Mouse (Mus musculus) hindbrain, embryonic 10.5 days (tissue): ENCODE measurements around the gene Hsd17b1. TPM values are rescaled to one million over a fixed set of nuclear protein-coding genes. Genes with fewer than 3 reads are reported as not detected.

Experiments used
- DNase-seq: peaks from one replicate; pipeline ENCODE4 v3.0.0-alpha.2; 2017; ENCODE audit warnings: low spot score
- H3K27ac ChIP-seq: fragments of 300-500 bp; sonication (generic); 2 replicates; pipeline ENCODE4 v1.5.1; 2016; ENCODE audit warnings: mild to moderate bottlenecking, moderate library complexity
- H3K27me3 ChIP-seq: fragments of 300-500 bp; sonication (generic); 2 replicates; pipeline ENCODE4 v1.6.1; 2016; ENCODE audit warnings: mild to moderate bottlenecking; ENCODE audit not compliant: poor library complexity, insufficient read depth, severe bottlenecking
- H3K36me3 ChIP-seq: fragments of 300-500 bp; sonication (generic); 2 replicates; pipeline ENCODE4 v1.6.1; 2016; ENCODE audit warnings: mild to moderate bottlenecking, moderate library complexity
- H3K4me1 ChIP-seq: fragments of 300-500 bp; sonication (generic); replicated peaks from 2 replicates; pipeline ENCODE4 v1.6.1; 2016; ENCODE audit warnings: mild to moderate bottlenecking
- H3K4me3 ChIP-seq: fragments of 300-500 bp; sonication (generic); 2 replicates; pipeline ENCODE4 v1.5.1; 2016; ENCODE audit warnings: mild to moderate bottlenecking, moderate library complexity
- H3K9me3 ChIP-seq: fragments of 300-500 bp; sonication (generic); 2 replicates; pipeline ENCODE4 v1.6.1; 2016; ENCODE audit warnings: mild to moderate bottlenecking, moderate library complexity
- WGBS: fragments of 180-500 bp; shearing (Covaris S2); methylation state at CpG from one replicate; pipeline ENCODE4 v1.1.7; 2016; 5-methylcytosine and 5-hydroxymethylcytosine counted together
- polyA plus RNA-seq: library from polyadenylated mRNA; unstranded; fragments of >200 nt; fragmentation: Nextera tagmentation; extraction: Ambion mirVana; gene quantifications from 2 replicates; pipeline ENCODE4 v1.2.1, GENCODE M21; 2016

The Hsd17b1 gene
- polyA plus RNA-seq, 1 experiment from 2014 or later = 0.14 TPM

GRCm38 (mm10) chr11:101081659-101082058 is 3.4 kb downstream of the Hsd17b1 start:
- WGBS = 8% methylated on average over 10 of the region's 10 CpGs
- Histone ChIP-seq H3K4me1 (peaks cover 52% of the 10 kb centered on the region), H3K9me3 (no peaks in the 10 kb centered on the region), H3K36me3 (peaks cover 26% of the 10 kb centered on the region), H3K27me3 (peaks cover 52% of the 10 kb centered on the region), H3K27ac (peak overlapping the region; percentile 91), H3K4me3 (peak overlapping the region; percentile 87)
- DNase-seq = no peak

- peaks cover 57% of the 10 kb centered on the region for H3K4me1 ChIP-seq
- DNase-seq = peak; percentile 96
- WGBS = under 1% methylated on average over 51 of the region's 51 CpGs
- H3K27ac ChIP-seq = peak within 1 kb of the TSS; percentile 91
- peak within 1 kb of the TSS; percentile 87 for H3K4me3 ChIP-seq
- no peaks in the 10 kb centered on the region for H3K9me3 ChIP-seq
- peaks cover 19% of the 10 kb centered on the region for H3K36me3 ChIP-seq
- peaks cover 44% of the 10 kb centered on the region for H3K27me3 ChIP-seq
Observed at GRCm38 (mm10) chr11:101082208-101083082, 4.2 kb downstream of the Hsd17b1 start, which contains the start of gene Coasy. Gene Coasy (plus strand): TSS chr11:101082565.

- DNase-seq = no peak
- no peaks in the 10 kb centered on the region for H3K9me3 ChIP-seq
- 36% methylated on average over 19 of the region's 19 CpGs for WGBS
- H3K4me3 ChIP-seq = peak overlapping the region; percentile 87
- peaks cover 37% of the 10 kb centered on the region for H3K27me3 ChIP-seq
- peaks cover 19% of the 10 kb centered on the region for H3K36me3 ChIP-seq
- peak overlapping the region; percentile 91 for H3K27ac ChIP-seq
- H3K4me1 ChIP-seq = peaks cover 64% of the 10 kb centered on the region
Observed at GRCm38 (mm10) chr11:101083083-101083697, 5.0 kb downstream of the Hsd17b1 start.

- H3K36me3 ChIP-seq = peaks cover 29% of the 10 kb centered on the region
- no peaks in the 10 kb centered on the region for H3K9me3 ChIP-seq
- peaks cover 70% of the 10 kb centered on the region for H3K4me1 ChIP-seq
- 81% methylated on average over 14 of the region's 14 CpGs for WGBS
- H3K4me3 ChIP-seq = peak overlapping the region; percentile 16; the same call in 1 of the 2 replicates
- H3K27me3 ChIP-seq = peaks cover 26% of the 10 kb centered on the region
- H3K27ac ChIP-seq = no peak overlapping the region
- DNase-seq = no peak
Observed at GRCm38 (mm10) chr11:101084246-101084645, 6.0 kb downstream of the Hsd17b1 start.

- no peak overlapping the region for H3K27ac ChIP-seq
- WGBS = 93% methylated on average over 12 of the region's 12 CpGs
- DNase-seq = no peak
- peaks cover 35% of the 10 kb centered on the region for H3K36me3 ChIP-seq
- H3K9me3 ChIP-seq = no peaks in the 10 kb centered on the region
- H3K4me3 ChIP-seq = no peak overlapping the region
- H3K4me1 ChIP-seq = peaks cover 66% of the 10 kb centered on the region
- peaks cover 20% of the 10 kb centered on the region for H3K27me3 ChIP-seq
Observed at GRCm38 (mm10) chr11:101084811-101085210, 6.6 kb downstream of the Hsd17b1 start.

- WGBS = 92% methylated on average over 18 of the region's 18 CpGs
- peak overlapping the region; percentile 87; the same call in 1 of the 2 replicates for H3K4me3 ChIP-seq
Observed at GRCm38 (mm10) chr11:101085617-101086322, 7.6 kb downstream of the Hsd17b1 start.

GRCm38 (mm10) chr11:101086323-101086674 is 8.1 kb downstream of the Hsd17b1 start:
- 81% methylated on average over 6 of the region's 6 CpGs for WGBS
- Histone ChIP-seq H3K4me3 (peak overlapping the region; percentile 87), H3K36me3 (peaks cover 50% of the 10 kb centered on the region), H3K4me1 (peaks cover 62% of the 10 kb centered on the region), H3K27me3 (peaks cover 6% of the 10 kb centered on the region), H3K9me3 (no peaks in the 10 kb centered on the region), H3K27ac (peak overlapping the region; percentile 92)
- no peak for DNase-seq

More at GRCm38 (mm10) chr11:101085617-101086322, 7.6 kb downstream of the Hsd17b1 start:
- H3K27me3 ChIP-seq = peaks cover 11% of the 10 kb centered on the region
- no peak for DNase-seq
- peaks cover 44% of the 10 kb centered on the region for H3K36me3 ChIP-seq
- peaks cover 63% of the 10 kb centered on the region for H3K4me1 ChIP-seq
- H3K27ac ChIP-seq = no peak overlapping the region
- H3K9me3 ChIP-seq = no peaks in the 10 kb centered on the region

GRCm38 (mm10) chr11:101086756-101087681 is 8.8 kb downstream of the Hsd17b1 start, which contains the start of gene Mlx:
Gene Mlx (plus strand): TSS chr11:101087277.
- no peaks in the 10 kb centered on the region for H3K27me3 ChIP-seq
- H3K4me1 ChIP-seq = peaks cover 55% of the 10 kb centered on the region
- H3K9me3 ChIP-seq = no peaks in the 10 kb centered on the region
- H3K36me3 ChIP-seq = peaks cover 57% of the 10 kb centered on the region
- H3K27ac ChIP-seq = peak within 1 kb of the TSS; percentile 92
- 3% methylated on average over 52 of the region's 52 CpGs for WGBS
- peak; percentile 91 for DNase-seq
- peak within 1 kb of the TSS; percentile 87 for H3K4me3 ChIP-seq

- Histone ChIP-seq H3K4me1 (peaks cover 51% of the 10 kb centered on the region), H3K27ac (peak overlapping the region; percentile 92), H3K9me3 (no peaks in the 10 kb centered on the region), H3K4me3 (peak overlapping the region; percentile 87), H3K27me3 (no peaks in the 10 kb centered on the region), H3K36me3 (peaks cover 63% of the 10 kb centered on the region)
- DNase-seq = no peak
- 10% methylated on average over 8 of the region's 8 CpGs for WGBS
Observed at GRCm38 (mm10) chr11:101087682-101088055, 9.5 kb downstream of the Hsd17b1 start.

- no peaks in the 10 kb centered on the region for H3K27me3 ChIP-seq
- peaks cover 48% of the 10 kb centered on the region for H3K4me1 ChIP-seq
- DNase-seq = no peak
- H3K36me3 ChIP-seq = peaks cover 76% of the 10 kb centered on the region
- no peak overlapping the region for H3K4me3 ChIP-seq
- 93% methylated on average over 1 of the region's 1 CpGs for WGBS
- H3K9me3 ChIP-seq = no peaks in the 10 kb centered on the region
- H3K27ac ChIP-seq = no peak overlapping the region
Observed at GRCm38 (mm10) chr11:101089931-101090330, 11.7 kb downstream of the Hsd17b1 start.

GRCm38 (mm10) chr11:101094930-101095313 is 16.7 kb downstream of the Hsd17b1 start:
- H3K9me3 ChIP-seq = no peaks in the 10 kb centered on the region
- H3K36me3 ChIP-seq = peaks cover 81% of the 10 kb centered on the region
- peak overlapping the region; percentile 66 for H3K4me3 ChIP-seq
- H3K27ac ChIP-seq = peak overlapping the region; percentile 85
- no peak for DNase-seq
- no peaks in the 10 kb centered on the region for H3K27me3 ChIP-seq
- WGBS = under 1% methylated on average over 18 of the region's 18 CpGs
- H3K4me1 ChIP-seq = peaks cover 27% of the 10 kb centered on the region
